In genomic region chr12:3582604-3583003, GRCm38 (mm10) we compare ENCODE assay signal across 15 mouse cellular contexts. TPM values are rescaled to one million over a fixed set of nuclear protein-coding genes. Genes with fewer than 3 reads are reported as not detected.
DNase-seq lines count a peak whose midpoint lies in the region; ATAC-seq and TF ChIP-seq lines count a peak whose summit lies in the region.
"Had no signal": no experiment of that assay in that cellular context is flagged by ENCODE, and none has a peak within 500 bp of the region (broad histone marks: within the 10 kb centered on the region; RNA-seq: fewer than 3 reads in every experiment).

No protein-coding gene starts in this region.

- H3K79me2 ChIP-seq in MEL (ENCODE audit: control insufficient read depth, insufficient read depth, low read length, poor library complexity) = 0 out of 2 replicates have a peak, but pooled peaks cover 4% of the 10 kb centered on the region

- TF ChIP-seq EP300 in MEL (IDR thresholded peaks at IDR 0.05; ENCODE audit: low read depth in 1 of 2, low read length in 2 of 2) = no peak

- ATAC-seq in intestine, postnatal 0 days = no peak
- ATAC-seq: intestine, embryonic 15.5 days had no signal

- no peak overlapping the region for H3K4me2 ChIP-seq in intestine, postnatal 0 days (replicated peaks; ENCODE audit: low read depth)
- H3K4me2 ChIP-seq: intestine, embryonic 15.5 days; limb, embryonic 13.5 days had no signal

- no peaks in the 10 kb centered on the region for H3K9me3 ChIP-seq in MEL (replicated peaks; ENCODE audit: insufficient read depth, low read length)
- H3K9me3 ChIP-seq in intestine, postnatal 0 days (ENCODE audit: control insufficient read depth) = no peaks in the 10 kb centered on the region
- H3K9me3 ChIP-seq: intestine, embryonic 15.5 days; limb, embryonic 13.5 days; megakaryocyte, embryonic 14.5 days had no signal

- TF ChIP-seq RAD21 in MEL (IDR thresholded peaks at IDR 0.05; ENCODE audit: low read depth, low read length) = no peak

- peak; percentile 60 for DNase-seq in heart, adult 11 months
- no peak for DNase-seq in heart, postnatal 14 days
- peak; percentile 16 for DNase-seq in MEL (ENCODE audit: low read depth, low spot score)
- peak; percentile 51 for DNase-seq in fibroblast of lung, adult 2 months (ENCODE audit: low read depth)
- DNase-seq in lung, postnatal 36 days = peak; percentile 90
- DNase-seq in cerebellum, postnatal 36 days = no peak
- no peak for DNase-seq in right cerebral cortex, adult 18-20 months
- DNase-seq: heart, postnatal 4 days; spleen, adult 18-20 months had no signal

- peaks cover 10 to 14% of the 10 kb centered on the region in 2 experiments for H3K4me1 ChIP-seq in MEL (ENCODE audit: control insufficient read depth in 1 of 2, insufficient read depth in 2 of 2, low read length in 2 of 2)
- H3K4me1 ChIP-seq in intestine, postnatal 0 days (replicated peaks; ENCODE audit: control insufficient read depth, insufficient read depth, low read length) = no peaks in the 10 kb centered on the region

- TF ChIP-seq CTCF in MEL (IDR thresholded peaks at IDR 0.05 in 2 of 3, conservative IDR thresholded peaks at IDR 0.05 in 1 of 3; ENCODE audit: control insufficient read depth in 1 of 3, insufficient read depth in 1 of 3, low read depth in 2 of 3, low read length in 3 of 3, poor library complexity in 1 of 3, severe bottlenecking in 1 of 3) = no peak
- TF ChIP-seq CTCF in intestine, postnatal 0 days (IDR thresholded peaks at IDR 0.05; ENCODE audit: low read depth) = no peak

- intact Hi-C loops in heart, postnatal 14 days (cut with DNase I) = no loop called here

- no peak overlapping the region for H3K4me3 ChIP-seq in MEL (ENCODE audit: control insufficient read depth in 1 of 2, insufficient read depth in 1 of 2, low read depth in 2 of 2, low read length in 2 of 2)
- no peak overlapping the region for H3K4me3 ChIP-seq in intestine, postnatal 0 days (ENCODE audit: low read depth, low read length)
- H3K4me3 ChIP-seq: erythroblast, embryonic 14.5 days; intestine, embryonic 15.5 days; left cerebral cortex, adult 2 months; limb, embryonic 13.5 days; megakaryocyte, embryonic 14.5 days had no signal

- 64% methylated on average over 4 of the region's 4 CpGs for WGBS in intestine, postnatal 0 days

- H3K36me3 ChIP-seq in MEL (ENCODE audit: control insufficient read depth in 1 of 2, insufficient read depth in 2 of 2, low read length in 2 of 2) = peaks cover 0 to 17% of the 10 kb centered on the region in 2 experiments; a peak in 2 of 4 replicates
- no peaks in the 10 kb centered on the region for H3K36me3 ChIP-seq in intestine, postnatal 0 days (ENCODE audit: control insufficient read depth, insufficient read depth)
- H3K36me3 ChIP-seq: intestine, embryonic 15.5 days had no signal

- H3K9ac ChIP-seq in MEL (ENCODE audit: control insufficient read depth, low read depth, low read length, poor library complexity, severe bottlenecking) = no peak overlapping the region
- H3K9ac ChIP-seq in intestine, postnatal 0 days (ENCODE audit: low read depth, low read length) = no peak overlapping the region
- H3K9ac ChIP-seq: intestine, embryonic 15.5 days; limb, embryonic 13.5 days had no signal

- H3K27me3 ChIP-seq in MEL (ENCODE audit: control insufficient read depth in 1 of 2, insufficient read depth in 2 of 2, low read length in 2 of 2) = no peaks in the 10 kb centered on the region
- H3K27me3 ChIP-seq in intestine, postnatal 0 days (replicated peaks; ENCODE audit: control insufficient read depth, insufficient read depth, low read length) = no peaks in the 10 kb centered on the region
- H3K27me3 ChIP-seq: intestine, embryonic 15.5 days; limb, embryonic 13.5 days; megakaryocyte, embryonic 14.5 days had no signal

- no peak overlapping the region for H3K27ac ChIP-seq in MEL (ENCODE audit: control insufficient read depth, low read depth, low read length)
- no peak overlapping the region for H3K27ac ChIP-seq in intestine, postnatal 0 days (ENCODE audit: low read depth, low read length)
- H3K27ac ChIP-seq: intestine, embryonic 15.5 days; left cerebral cortex, adult 2 months; limb, embryonic 13.5 days had no signal

- no peak for TF ChIP-seq POLR2A in MEL (IDR thresholded peaks at IDR 0.05; ENCODE audit: control insufficient read depth in 1 of 2, insufficient read depth in 1 of 2, low read depth in 1 of 2, low read length in 2 of 2, poor library complexity in 1 of 2)

TF ChIP-seq in MEL, 35 proteins besides CTCF, POLR2A, EP300 and RAD21:
- TF ChIP-seq SMC3 (IDR thresholded peaks at IDR 0.05; ENCODE audit: low read depth, low read length) (no peak), USF1 (IDR thresholded peaks at IDR 0.05; ENCODE audit: low read depth, low read length) (no peak), HCFC1 (IDR thresholded peaks at IDR 0.05; ENCODE audit: low read depth, low read length) (no peak), SIN3A (IDR thresholded peaks at IDR 0.05; ENCODE audit: low read length) (no peak), NELFE (IDR thresholded peaks at IDR 0.05; ENCODE audit: low read depth, low read length) (no peak), MAFK (IDR thresholded peaks at IDR 0.05; ENCODE audit: borderline replicate concordance, low read depth, low read length) (no peak), ZKSCAN1 (IDR thresholded peaks at IDR 0.05; ENCODE audit: low read depth, low read length) (no peak), MYC (IDR thresholded peaks at IDR 0.05; ENCODE audit: low read depth, low read length) (no peak), TAL1 (IDR thresholded peaks at IDR 0.05; ENCODE audit: low read length) (no peak), MAZ (IDR thresholded peaks at IDR 0.05; ENCODE audit: low read depth, low read length) (no peak), MYB (IDR thresholded peaks at IDR 0.05; ENCODE audit: low read depth, low read length) (no peak), JUND (IDR thresholded peaks at IDR 0.05; ENCODE audit: low read depth, low read length) (no peak), POLR2AphosphoS5 (IDR thresholded peaks at IDR 0.05; ENCODE audit: borderline replicate concordance, low read depth, low read length) (no peak), TBP (IDR thresholded peaks at IDR 0.05; ENCODE audit: low read depth, low read length) (no peak), MXI1 (IDR thresholded peaks at IDR 0.05; ENCODE audit: low read depth, low read length) (no peak), GABPA (IDR thresholded peaks at IDR 0.05; ENCODE audit: low read depth, low read length) (no peak), NRF1 (IDR thresholded peaks at IDR 0.05; ENCODE audit: insufficient read depth, low read depth, low read length, poor library complexity, severe bottlenecking) (no peak), TCF12 (IDR thresholded peaks at IDR 0.05; ENCODE audit: low read depth, low read length) (no peak), ZMIZ1 (IDR thresholded peaks at IDR 0.05; ENCODE audit: low read depth, low read length) (no peak)

RNA-seq across cellular contexts. Expression of gene Dtnb, which starts 10.4 kb away (rescaled TPM):
- total RNA-seq in heart, postnatal 14 days (2021) = 1 to 10 TPM; 5.0 to 5.5 TPM
- total RNA-seq in MEL (2012; rRNA removed) = 18.6 and 20.6 TPM in 2 replicates
- 10 to 100 TPM in 1 of 2 experiments, not detected in 1; 24.9 TPM for polyA plus RNA-seq in MEL (2012; ENCODE audit: insufficient read depth in 1 of 2, insufficient read length in 2 of 2, low read depth in 1 of 2, low replicate concordance in 2 of 2, missing spikeins in 1 of 2)
- polyA plus RNA-seq in intestine, postnatal 0 days (2015; fragmentation: Nextera tagmentation; extraction: Ambion mirVana) = 9.4 and 9.8 TPM in 2 replicates

Comparison
In these comparisons a context has a peak if more than half of its experiments do, and no peak if none do; other contexts are left out.
1. DNase-seq: peak in heart, adult 11 months (single experiment), MEL (single experiment), fibroblast of lung, adult 2 months (single experiment) and lung, postnatal 36 days (single experiment); none in heart, postnatal 14 days (0 of 2), cerebellum, postnatal 36 days (0 of 2) and right cerebral cortex, adult 18-20 months (single experiment).